Mouse (Mus musculus) forebrain, embryonic 11.5 days (tissue): ENCODE results near the gene 2010300C02Rik. TPM values are rescaled to one million over a fixed set of nuclear protein-coding genes. Genes with fewer than 3 reads are reported as not detected.

Source experiments
- ATAC-seq: fragments of 200-750 bp; cut with Nextera tagmentation; replicated peaks from 2 replicates; pipeline ENCODE4 v1.8.0; 2017; ENCODE audit warnings: moderate TSS enrichment; ENCODE audit not compliant: low FRiP score
- DNase-seq: peaks from one replicate; pipeline ENCODE4 v3.0.0-alpha.2; 2017; ENCODE audit warnings: low spot score
- H3K27ac ChIP-seq: fragments of 300-500 bp; sonication (generic); 2 replicates; pipeline ENCODE4 v1.5.1; 2014; ENCODE audit warnings: low read depth, low read length
- H3K27me3 ChIP-seq: fragments of 300-500 bp; sonication (generic); 2 replicates; pipeline ENCODE4 v1.6.1; 2014; ENCODE audit warnings: mild to moderate bottlenecking, low read length, mixed read lengths; ENCODE audit not compliant: control insufficient read depth, insufficient read depth
- H3K36me3 ChIP-seq: fragments of 300-500 bp; sonication (generic); 2 replicates; pipeline ENCODE4 v1.6.1; 2014; ENCODE audit warnings: mild to moderate bottlenecking, low read length, moderate library complexity, mixed read lengths; ENCODE audit not compliant: control insufficient read depth, insufficient read depth
- H3K4me1 ChIP-seq: fragments of 300-500 bp; sonication (generic); replicated peaks from 2 replicates; pipeline ENCODE4 v1.6.1; 2014; ENCODE audit warnings: low read length, mixed read lengths; ENCODE audit not compliant: control insufficient read depth, insufficient read depth
- H3K4me2 ChIP-seq: fragments of 300-500 bp; sonication (generic); 2 replicates; pipeline ENCODE4 v1.6.1; 2014; ENCODE audit warnings: low read depth, mild to moderate bottlenecking, low read length, moderate library complexity, mixed read lengths; ENCODE audit not compliant: severe bottlenecking
- H3K4me3 ChIP-seq: fragments of 300-500 bp; sonication (generic); 2 replicates; pipeline ENCODE4 v1.5.1; 2014; ENCODE audit warnings: low read depth, low read length
- H3K9ac ChIP-seq: fragments of 300-500 bp; sonication (generic); 2 replicates; pipeline ENCODE4 v1.6.1; 2014; ENCODE audit warnings: low read length
- H3K9me3 ChIP-seq: fragments of 300-500 bp; sonication (generic); 2 replicates; pipeline ENCODE4 v1.6.1; 2016; ENCODE audit warnings: low read length, mixed read lengths; ENCODE audit not compliant: control insufficient read depth
- WGBS: fragments of 180-500 bp; shearing (Covaris S2); extraction: QIAGEN DNeasy Blood & Tissue Kit; methylation state at CpG from one replicate; pipeline ENCODE4 v1.1.7; 2014; 5-methylcytosine and 5-hydroxymethylcytosine counted together
- polyA plus RNA-seq: library from polyadenylated mRNA; unstranded; fragments of >200 nt; fragmentation: Nextera tagmentation; extraction: Ambion mirVana; gene quantifications from 2 replicates; pipeline ENCODE4 v1.2.1, GENCODE M21; 2014

2010300C02Rik gene
- polyA plus RNA-seq, 1 experiment from 2014 or later = 0.86 TPM

- H3K4me2 ChIP-seq = no peak overlapping the region
- 55% methylated on average over 10 of the region's 10 CpGs for WGBS
- no peaks in the 10 kb centered on the region for H3K9me3 ChIP-seq
- H3K9ac ChIP-seq = no peak overlapping the region
- H3K36me3 ChIP-seq = no peaks in the 10 kb centered on the region
- H3K27ac ChIP-seq = no peak overlapping the region
- ATAC-seq = no peak
- H3K27me3 ChIP-seq = no peaks in the 10 kb centered on the region
- no peak overlapping the region for H3K4me3 ChIP-seq
- no peaks in the 10 kb centered on the region for H3K4me1 ChIP-seq
- DNase-seq = no peak
These were observed 53.3 kb downstream of the 2010300C02Rik start for GRCm38 (mm10) chr1:37666587-37666986.

- Histone ChIP-seq H3K27ac (no peak overlapping the region), H3K36me3 (no peaks in the 10 kb centered on the region), H3K4me2 (no peak overlapping the region), H3K27me3 (no peaks in the 10 kb centered on the region), H3K4me1 (no peaks in the 10 kb centered on the region), H3K9me3 (no peaks in the 10 kb centered on the region), H3K9ac (no peak overlapping the region; the same call in 1 of the 2 replicates), H3K4me3 (no peak overlapping the region)
- 42% methylated on average over 14 of the region's 14 CpGs for WGBS
- DNase-seq (no peak), ATAC-seq (no peak)
These were observed 54.2 kb downstream of the 2010300C02Rik start for GRCm38 (mm10) chr1:37665539-37666323.

GRCm38 (mm10) chr1:37664496-37664895 is 55.4 kb downstream of the 2010300C02Rik start:
- DNase-seq = no peak
- no peaks in the 10 kb centered on the region for H3K27me3 ChIP-seq
- H3K4me3 ChIP-seq = no peak overlapping the region
- no peak overlapping the region for H3K4me2 ChIP-seq
- no peaks in the 10 kb centered on the region for H3K36me3 ChIP-seq
- 79% methylated on average over 2 of the region's 2 CpGs for WGBS
- ATAC-seq = no peak
- no peaks in the 10 kb centered on the region for H3K9me3 ChIP-seq
- no peak overlapping the region for H3K27ac ChIP-seq
- no peaks in the 10 kb centered on the region for H3K4me1 ChIP-seq
- H3K9ac ChIP-seq = no peak overlapping the region

GRCm38 (mm10) chr1:37663606-37664005 is 56.3 kb downstream of the 2010300C02Rik start:
- no peak for ATAC-seq
- 90% methylated on average over 5 of the region's 5 CpGs for WGBS
- no peaks in the 10 kb centered on the region for H3K27me3 ChIP-seq
- H3K27ac ChIP-seq = no peak overlapping the region
- no peak overlapping the region for H3K4me2 ChIP-seq
- H3K9ac ChIP-seq = no peak overlapping the region
- no peak for DNase-seq
- H3K4me3 ChIP-seq = no peak overlapping the region
- no peaks in the 10 kb centered on the region for H3K4me1 ChIP-seq
- H3K9me3 ChIP-seq = no peaks in the 10 kb centered on the region
- no peaks in the 10 kb centered on the region for H3K36me3 ChIP-seq

- 93% methylated on average over 2 of the region's 2 CpGs for WGBS
- no peaks in the 10 kb centered on the region for H3K36me3 ChIP-seq
- no peaks in the 10 kb centered on the region for H3K4me1 ChIP-seq
- no peaks in the 10 kb centered on the region for H3K27me3 ChIP-seq
- H3K9me3 ChIP-seq = no peaks in the 10 kb centered on the region; the same call in 1 of the 2 replicates
- no peak overlapping the region for H3K4me2 ChIP-seq
- no peak overlapping the region for H3K4me3 ChIP-seq
- H3K27ac ChIP-seq = no peak overlapping the region
- no peak overlapping the region for H3K9ac ChIP-seq
- no peak for DNase-seq
- no peak for ATAC-seq
These were observed 63.9 kb downstream of the 2010300C02Rik start for GRCm38 (mm10) chr1:37656017-37656416.

- Histone ChIP-seq H3K4me2 (no peak overlapping the region), H3K27ac (no peak overlapping the region), H3K27me3 (no peaks in the 10 kb centered on the region), H3K4me1 (no peaks in the 10 kb centered on the region), H3K9me3 (no peaks in the 10 kb centered on the region; the same call in 1 of the 2 replicates), H3K36me3 (no peaks in the 10 kb centered on the region), H3K9ac (no peak overlapping the region), H3K4me3 (no peak overlapping the region)
- WGBS = 72% methylated on average over 5 of the region's 5 CpGs
- ATAC-seq = no peak
- no peak for DNase-seq
These were observed 65.9 kb downstream of the 2010300C02Rik start for GRCm38 (mm10) chr1:37653992-37654391.

- H3K27ac ChIP-seq = no peak overlapping the region
- no peaks in the 10 kb centered on the region for H3K9me3 ChIP-seq
- no peak overlapping the region for H3K4me2 ChIP-seq
- H3K4me3 ChIP-seq = no peak overlapping the region
- no peaks in the 10 kb centered on the region for H3K27me3 ChIP-seq
- no peak overlapping the region for H3K9ac ChIP-seq
- no peaks in the 10 kb centered on the region for H3K4me1 ChIP-seq
- ATAC-seq = no peak
- H3K36me3 ChIP-seq = no peaks in the 10 kb centered on the region
- 91% methylated on average over 10 of the region's 10 CpGs for WGBS
- no peak for DNase-seq
These were observed 72.8 kb downstream of the 2010300C02Rik start for GRCm38 (mm10) chr1:37647066-37647465.

- 92% methylated on average over 16 of the region's 16 CpGs for WGBS
These were observed 75.4 kb downstream of the 2010300C02Rik start for GRCm38 (mm10) chr1:37644501-37644900.

GRCm38 (mm10) chr1:37643794-37644365 is 76.0 kb downstream of the 2010300C02Rik start:
- Histone ChIP-seq H3K4me1 (no peaks in the 10 kb centered on the region), H3K27ac (no peak overlapping the region)
- WGBS = 86% methylated on average over 5 of the region's 5 CpGs

More at GRCm38 (mm10) chr1:37644501-37644900, 75.4 kb downstream of the 2010300C02Rik start:
- no peak overlapping the region for H3K9ac ChIP-seq
- DNase-seq (no peak), ATAC-seq (no peak)
- H3K9me3 ChIP-seq = no peaks in the 10 kb centered on the region
- no peak overlapping the region for H3K27ac ChIP-seq
- no peaks in the 10 kb centered on the region for H3K4me1 ChIP-seq
- H3K36me3 ChIP-seq = no peaks in the 10 kb centered on the region
- H3K27me3 ChIP-seq = no peaks in the 10 kb centered on the region
- H3K4me2 ChIP-seq = no peak overlapping the region
- H3K4me3 ChIP-seq = no peak overlapping the region

More at GRCm38 (mm10) chr1:37643794-37644365, 76.0 kb downstream of the 2010300C02Rik start:
- no peaks in the 10 kb centered on the region for H3K27me3 ChIP-seq
- ATAC-seq = no peak
- H3K9me3 ChIP-seq = no peaks in the 10 kb centered on the region
- H3K9ac ChIP-seq = no peak overlapping the region
- no peak overlapping the region for H3K4me2 ChIP-seq
- DNase-seq = no peak
- no peak overlapping the region for H3K4me3 ChIP-seq
- no peaks in the 10 kb centered on the region for H3K36me3 ChIP-seq
